Mouse (Mus musculus) liver, embryonic 13.5 days (tissue): ENCODE measurements around the gene Panx1. TPM values are rescaled to one million over a fixed set of nuclear protein-coding genes. Genes with fewer than 3 reads are reported as not detected.

ENCODE experiments used
- ATAC-seq: fragments of 200-750 bp; cut with Nextera tagmentation; 2 replicates; pipeline ENCODE4 v1.8.0; 2017; ENCODE audit warnings: low read depth, mild to moderate bottlenecking, moderate number of reproducible peaks, moderate library complexity
- DNase-seq: peaks from one replicate; pipeline ENCODE4 v3.0.0; 2022
- H3K27ac ChIP-seq: fragments of 300-500 bp; sonication (generic); 2 replicates; pipeline ENCODE4 v1.5.1; 2015; ENCODE audit warnings: moderate library complexity, mild to moderate bottlenecking, inconsistent platforms
- H3K27me3 ChIP-seq: fragments of 300-500 bp; sonication (generic); 2 replicates; pipeline ENCODE4 v1.6.1; 2015; ENCODE audit warnings: mild to moderate bottlenecking, inconsistent platforms
- H3K36me3 ChIP-seq: fragments of 300-500 bp; sonication (generic); 2 replicates; pipeline ENCODE4 v1.6.1; 2015; ENCODE audit warnings: mild to moderate bottlenecking, inconsistent platforms
- H3K4me1 ChIP-seq: fragments of 300-500 bp; sonication (generic); replicated peaks from 2 replicates; pipeline ENCODE4 v1.6.1; 2015; ENCODE audit warnings: inconsistent platforms
- H3K4me2 ChIP-seq: fragments of 300-500 bp; sonication (generic); 2 replicates; pipeline ENCODE4 v1.6.1; 2015; ENCODE audit warnings: inconsistent platforms, mild to moderate bottlenecking, moderate library complexity
- H3K4me3 ChIP-seq: fragments of 300-500 bp; sonication (generic); replicated peaks from 2 replicates; pipeline ENCODE4 v1.5.1; 2015; ENCODE audit warnings: mild to moderate bottlenecking, inconsistent platforms
- H3K9ac ChIP-seq: fragments of 300-500 bp; sonication (generic); 2 replicates; pipeline ENCODE4 v1.6.1; 2015; ENCODE audit warnings: mild to moderate bottlenecking, inconsistent platforms
- H3K9me3 ChIP-seq: fragments of 300-500 bp; sonication (generic); replicated peaks from 2 replicates; pipeline ENCODE4 v1.6.1; 2016; ENCODE audit warnings: inconsistent platforms
- WGBS: fragments of 180-500 bp; shearing (Covaris S2); methylation state at CpG from one replicate; pipeline ENCODE4 v1.1.7; 2015; ENCODE audit not compliant: insufficient replicate concordance; 5-methylcytosine and 5-hydroxymethylcytosine counted together
- polyA plus RNA-seq: library from polyadenylated mRNA; unstranded; fragments of >200 nt; fragmentation: Nextera tagmentation; extraction: Ambion mirVana; gene quantifications from 2 replicates; pipeline ENCODE4 v1.2.1, GENCODE M21; 2015

Panx1 gene
- polyA plus RNA-seq, 1 experiment from 2014 or later: 8.0 TPM

DNA sequence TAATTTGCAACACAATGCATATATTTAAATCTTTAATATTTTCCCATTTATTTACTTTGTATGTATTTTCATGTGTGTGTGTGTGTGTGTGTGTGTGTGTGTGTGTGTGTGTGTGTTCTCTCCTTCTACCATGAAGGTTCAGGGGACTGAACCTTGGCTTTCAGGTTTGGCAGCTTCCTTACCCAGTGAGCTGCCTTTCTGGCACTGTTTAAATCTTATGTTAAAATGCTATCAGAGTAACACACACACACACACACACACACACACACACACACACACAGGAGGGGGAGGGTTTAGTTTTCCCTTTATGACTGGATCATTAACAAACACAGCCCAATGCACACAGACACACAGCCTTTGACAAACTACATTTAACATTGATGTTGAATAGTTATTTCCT, 8.0 kb downstream of the Panx1 start:
- Histone ChIP-seq H3K36me3 (no peaks in the 10 kb centered on the region), H3K4me3 (no peak overlapping the region), H3K9ac (no peak overlapping the region), H3K9me3 (no peaks in the 10 kb centered on the region), H3K4me1 (no peaks in the 10 kb centered on the region), H3K4me2 (no peak overlapping the region), H3K27ac (no peak overlapping the region), H3K27me3 (no peaks in the 10 kb centered on the region)
- no peak for DNase-seq
- ATAC-seq: no peak

DNA sequence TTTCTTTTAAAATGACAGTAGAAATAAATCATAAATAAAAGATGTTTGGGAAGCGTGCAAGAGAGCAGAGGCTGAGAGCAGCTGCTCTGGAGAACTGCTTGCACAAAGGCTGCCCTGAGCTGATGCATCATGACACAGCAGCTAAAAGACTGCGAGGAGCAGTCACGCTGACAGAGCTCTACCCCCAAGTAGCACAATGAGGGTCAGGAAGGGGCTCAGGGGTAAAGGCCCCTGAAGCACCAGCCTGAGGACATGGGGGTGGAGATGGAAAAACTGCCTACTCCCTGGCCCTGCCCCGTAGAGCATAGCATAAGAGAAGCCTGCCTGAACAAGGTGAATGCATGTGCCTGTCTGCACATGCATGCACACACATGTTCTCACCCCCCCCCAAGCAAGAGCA, 8.5 kb downstream of the Panx1 start:
- H3K4me2 ChIP-seq: no peak overlapping the region
- ATAC-seq: no peak
- no peak overlapping the region for H3K27ac ChIP-seq

GRCm38 (mm10) chr9:15036405-15036804, 8.9 kb downstream of the Panx1 start:
- H3K9ac ChIP-seq: no peak overlapping the region
- H3K9me3 ChIP-seq: no peaks in the 10 kb centered on the region
- no peak for ATAC-seq
- H3K27ac ChIP-seq: no peak overlapping the region
- H3K36me3 ChIP-seq: no peaks in the 10 kb centered on the region
- no peaks in the 10 kb centered on the region for H3K4me1 ChIP-seq
- H3K27me3 ChIP-seq: no peaks in the 10 kb centered on the region
- WGBS: 85% methylated on average over 2 of the region's 2 CpGs
- no peak overlapping the region for H3K4me2 ChIP-seq
- DNase-seq: no peak
- no peak overlapping the region for H3K4me3 ChIP-seq

More for the DNA sequence above, 8.5 kb downstream of the Panx1 start:
- WGBS: 44% methylated on average over 4 of the region's 4 CpGs
- no peak overlapping the region for H3K4me3 ChIP-seq
- no peaks in the 10 kb centered on the region for H3K9me3 ChIP-seq
- no peak for DNase-seq
- H3K27me3 ChIP-seq: no peaks in the 10 kb centered on the region
- no peak overlapping the region for H3K9ac ChIP-seq
- no peaks in the 10 kb centered on the region for H3K4me1 ChIP-seq
- H3K36me3 ChIP-seq: no peaks in the 10 kb centered on the region

DNA sequence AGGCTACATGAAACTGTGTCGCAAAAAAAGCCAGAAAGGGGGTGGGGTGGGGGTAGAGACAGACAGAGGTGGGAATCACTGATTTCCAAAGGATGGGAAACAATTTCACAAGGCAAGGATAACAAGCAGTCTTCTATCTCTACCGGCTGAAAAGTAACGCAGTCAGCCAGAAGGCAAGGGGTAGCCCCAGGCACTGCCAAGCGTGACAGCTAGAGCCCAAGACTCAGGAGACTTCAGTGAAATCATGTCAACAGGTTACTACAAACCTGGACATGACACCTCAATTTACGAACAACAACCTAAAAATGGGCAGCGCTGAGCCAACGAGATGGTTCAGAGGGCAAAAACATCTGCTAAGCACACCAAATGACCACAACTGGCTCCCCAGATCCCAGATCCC, 9.3 kb downstream of the Panx1 start:
- no peak overlapping the region for H3K4me2 ChIP-seq
- H3K4me1 ChIP-seq: no peaks in the 10 kb centered on the region
- DNase-seq (no peak), ATAC-seq (no peak)
- H3K9ac ChIP-seq: no peak overlapping the region
- no peaks in the 10 kb centered on the region for H3K9me3 ChIP-seq
- H3K27ac ChIP-seq: no peak overlapping the region
- no peaks in the 10 kb centered on the region for H3K27me3 ChIP-seq
- no peaks in the 10 kb centered on the region for H3K36me3 ChIP-seq
- no peak overlapping the region for H3K4me3 ChIP-seq
- 86% methylated on average over 7 of the region's 7 CpGs for WGBS

GRCm38 (mm10) chr9:15034546-15035273, 10.6 kb downstream of the Panx1 start:
- Histone ChIP-seq H3K9me3 (no peaks in the 10 kb centered on the region), H3K4me3 (no peak overlapping the region), H3K27ac (no peak overlapping the region), H3K36me3 (no peaks in the 10 kb centered on the region), H3K27me3 (no peaks in the 10 kb centered on the region), H3K4me1 (no peaks in the 10 kb centered on the region), H3K4me2 (no peak overlapping the region), H3K9ac (no peak overlapping the region)
- ATAC-seq (no peak), DNase-seq (no peak)
- WGBS: 60% methylated on average over 7 of the region's 7 CpGs

DNA sequence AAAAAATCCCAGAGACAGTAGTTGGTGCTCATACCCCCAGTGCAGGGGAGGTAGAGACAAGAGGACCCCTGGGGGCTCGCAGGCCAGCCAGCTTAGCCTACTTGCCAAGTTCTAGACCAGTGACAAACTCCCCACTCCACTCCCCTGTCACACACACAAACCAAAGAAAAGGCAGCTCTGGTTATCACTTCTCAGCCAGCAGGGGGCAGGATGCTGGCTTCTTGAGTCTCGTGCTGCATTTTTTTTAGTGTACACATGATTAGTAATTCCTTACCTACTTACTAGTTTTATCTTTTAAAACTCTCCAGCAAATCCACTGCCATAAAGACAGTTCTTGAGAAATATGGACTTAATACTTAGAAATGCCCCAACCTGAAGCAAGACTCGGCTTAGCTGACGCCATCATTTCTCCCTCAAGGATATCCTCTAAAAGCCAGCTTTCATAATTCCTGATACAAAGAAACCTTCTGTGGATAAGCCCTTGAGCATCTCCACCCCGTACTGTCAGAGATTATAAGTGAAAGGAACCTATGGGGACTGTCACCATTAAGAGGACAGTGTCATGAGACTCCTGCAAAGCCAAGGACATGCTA, 11.6 kb downstream of the Panx1 start:
- Histone ChIP-seq H3K9me3 (no peaks in the 10 kb centered on the region), H3K4me3 (no peak overlapping the region), H3K4me2 (no peak overlapping the region), H3K4me1 (no peaks in the 10 kb centered on the region), H3K27ac (no peak overlapping the region), H3K27me3 (no peaks in the 10 kb centered on the region), H3K36me3 (no peaks in the 10 kb centered on the region), H3K9ac (no peak overlapping the region)
- ATAC-seq: no peak
- WGBS: 47% methylated on average over 5 of the region's 5 CpGs
- no peak for DNase-seq

GRCm38 (mm10) chr9:15032797-15033196, 12.5 kb downstream of the Panx1 start:
- 68% methylated on average over 4 of the region's 4 CpGs for WGBS
- DNase-seq (no peak), ATAC-seq (no peak)
- Histone ChIP-seq H3K4me2 (no peak overlapping the region), H3K9ac (no peak overlapping the region), H3K36me3 (no peaks in the 10 kb centered on the region), H3K27me3 (no peaks in the 10 kb centered on the region), H3K4me1 (no peaks in the 10 kb centered on the region), H3K27ac (no peak overlapping the region), H3K4me3 (no peak overlapping the region), H3K9me3 (no peaks in the 10 kb centered on the region)

- Histone ChIP-seq H3K4me2 (no peak overlapping the region), H3K27me3 (no peaks in the 10 kb centered on the region), H3K9me3 (no peaks in the 10 kb centered on the region), H3K4me1 (no peaks in the 10 kb centered on the region), H3K4me3 (no peak overlapping the region), H3K36me3 (no peaks in the 10 kb centered on the region), H3K9ac (no peak overlapping the region), H3K27ac (no peak overlapping the region)
- 69% methylated on average over 8 of the region's 8 CpGs for WGBS
- DNase-seq (no peak), ATAC-seq (no peak)
Measured at GRCm38 (mm10) chr9:15030771-15031170, 14.5 kb downstream of the Panx1 start.

GRCm38 (mm10) chr9:15029025-15029727, 16.1 kb downstream of the Panx1 start:
- Histone ChIP-seq H3K4me3 (no peak overlapping the region), H3K36me3 (no peaks in the 10 kb centered on the region), H3K27me3 (no peaks in the 10 kb centered on the region), H3K9me3 (no peaks in the 10 kb centered on the region), H3K27ac (no peak overlapping the region), H3K9ac (no peak overlapping the region), H3K4me2 (no peak overlapping the region), H3K4me1 (no peaks in the 10 kb centered on the region)
- WGBS: 39% methylated on average over 5 of the region's 5 CpGs
- DNase-seq (peak; percentile 33), ATAC-seq (peak; percentile 57)

DNA sequence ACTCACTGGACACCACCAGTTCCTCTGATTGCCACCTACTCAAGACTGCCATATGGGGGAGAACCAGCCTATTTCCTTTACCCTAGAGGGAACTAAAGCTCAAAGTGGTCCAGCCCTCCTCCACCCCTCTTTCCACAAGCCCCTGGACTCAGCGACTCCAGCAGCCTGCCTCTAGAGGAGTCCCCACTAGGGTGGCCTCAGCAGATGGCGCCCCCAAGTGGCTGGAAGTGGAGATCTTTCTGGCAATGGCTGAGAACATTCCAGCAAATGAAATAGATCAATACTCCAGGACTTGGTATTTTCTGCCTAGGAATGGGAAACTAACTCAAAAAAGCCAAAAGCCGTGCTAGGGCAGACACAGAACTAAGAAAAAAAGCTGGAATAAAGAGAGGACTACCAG, 17.6 kb downstream of the Panx1 start:
- Histone ChIP-seq H3K4me1 (no peaks in the 10 kb centered on the region), H3K36me3 (no peaks in the 10 kb centered on the region), H3K27ac (no peak overlapping the region), H3K9ac (no peak overlapping the region), H3K27me3 (no peaks in the 10 kb centered on the region), H3K9me3 (no peaks in the 10 kb centered on the region), H3K4me2 (no peak overlapping the region), H3K4me3 (no peak overlapping the region)
- WGBS: 39% methylated on average over 3 of the region's 3 CpGs
- DNase-seq: no peak
- no peak for ATAC-seq

GRCm38 (mm10) chr9:15023049-15023448, 22.2 kb downstream of the Panx1 start:
- Histone ChIP-seq H3K4me2 (no peak overlapping the region), H3K4me3 (no peak overlapping the region), H3K27me3 (no peaks in the 10 kb centered on the region), H3K27ac (no peak overlapping the region), H3K36me3 (no peaks in the 10 kb centered on the region), H3K9me3 (no peaks in the 10 kb centered on the region), H3K4me1 (peaks cover 12% of the 10 kb centered on the region), H3K9ac (no peak overlapping the region)
- DNase-seq (no peak), ATAC-seq (no peak)
- 48% methylated on average over 1 of the region's 1 CpGs for WGBS

DNA sequence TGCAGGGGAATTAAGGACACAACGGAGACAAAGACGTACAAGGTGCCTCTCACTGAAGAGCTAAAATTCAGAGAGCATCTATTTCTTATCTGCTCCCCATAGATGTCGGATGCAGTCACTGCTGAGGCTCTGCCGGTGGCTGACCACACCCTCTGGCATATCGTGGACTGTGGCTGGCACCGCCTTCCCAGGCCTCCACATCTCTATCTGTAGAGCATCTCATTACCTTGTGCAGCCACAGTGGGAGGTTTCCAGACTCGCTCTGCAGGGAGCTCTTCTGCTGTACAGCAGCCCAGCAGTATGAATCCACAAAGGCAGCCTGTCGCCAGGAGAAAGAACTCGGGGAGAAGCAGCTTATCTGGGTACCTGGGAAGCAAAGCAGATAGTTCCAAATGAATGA, 24.1 kb downstream of the Panx1 start:
- no peak overlapping the region for H3K4me3 ChIP-seq
- ATAC-seq (peak; percentile 46; the same call in 1 of the 2 replicates), DNase-seq (no peak)
- no peak overlapping the region for H3K27ac ChIP-seq
- H3K27me3 ChIP-seq: no peaks in the 10 kb centered on the region
- 34% methylated on average over 9 of the region's 9 CpGs for WGBS
- H3K9ac ChIP-seq: no peak overlapping the region
- H3K4me2 ChIP-seq: no peak overlapping the region
- H3K4me1 ChIP-seq: peaks cover 20% of the 10 kb centered on the region
- no peaks in the 10 kb centered on the region for H3K36me3 ChIP-seq
- no peaks in the 10 kb centered on the region for H3K9me3 ChIP-seq
